ENCODE assay signal across 16 mouse cellular contexts in the genomic region with DNA sequence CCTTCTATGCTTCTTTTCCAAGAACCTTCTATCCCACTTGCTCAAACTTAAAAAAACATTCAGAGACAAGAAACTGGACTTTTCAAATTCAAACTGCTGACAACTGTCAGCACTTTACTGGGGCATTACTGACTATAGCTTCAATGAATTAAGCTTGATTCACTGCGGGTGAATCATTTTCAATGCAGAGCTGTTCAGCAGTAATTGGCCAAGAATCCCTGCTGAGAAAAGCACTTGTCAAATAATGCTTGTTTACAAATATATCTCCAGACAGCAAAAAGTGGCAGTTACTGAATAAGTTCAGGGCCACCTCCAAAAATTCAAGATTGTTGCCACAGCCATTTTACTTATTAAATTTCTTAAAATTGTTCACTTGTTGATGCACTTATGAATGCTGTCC. TPM values are rescaled to one million over a fixed set of nuclear protein-coding genes. Genes with fewer than 3 reads are reported as not detected.
DNase-seq lines count a peak whose midpoint lies in the region; ATAC-seq lines count a peak whose summit lies in the region.
"Had no signal": no experiment of that assay in that cellular context is flagged by ENCODE, and none has a peak within 500 bp of the region (broad histone marks: within the 10 kb centered on the region; RNA-seq: fewer than 3 reads in every experiment).

No protein-coding gene starts in this region.

- WGBS in embryonic facial prominence, embryonic 14.5 days = 48% methylated on average over 1 of the region's 1 CpGs
- 39% methylated on average over 1 of the region's 1 CpGs for WGBS in embryonic facial prominence, embryonic 10.5 days
- 2% methylated on average over 1 of the region's 1 CpGs for WGBS in neural tube, embryonic 13.5 days
- WGBS in kidney, embryonic 15.5 days = 24% methylated on average over 1 of the region's 1 CpGs

- no peak for ATAC-seq in embryonic facial prominence, embryonic 14.5 days (ENCODE audit: low read depth)
- ATAC-seq in neural tube, embryonic 13.5 days (ENCODE audit: low read depth) = no peak
- no peak for ATAC-seq in kidney, embryonic 15.5 days (replicated peaks; ENCODE audit: low FRiP score)
- ATAC-seq: inflammation-experienced regulatory T-cells, adult 6 months; Patski had no signal

- peak; percentile 13 for DNase-seq in embryonic facial prominence, embryonic 14.5 days (ENCODE audit: low spot score)
- DNase-seq in embryonic facial prominence, embryonic 10.5 days (ENCODE audit: low spot score) = no peak
- peak; percentile 22 for DNase-seq in embryo, embryonic 10.5 days (ENCODE audit: low spot score)
- peak; percentile 9 for DNase-seq in mesoderm, embryonic 11.5 days (ENCODE audit: low read depth, low spot score)
- DNase-seq in thymus, postnatal 0 days (ENCODE audit: low spot score) = no peak
- DNase-seq in right cerebral cortex, postnatal 25 days = no peak
- DNase-seq: cerebellum, adult 8-10 months; kidney, postnatal 10 days; lung, postnatal 10 days; thymus, adult 2 months had no signal

- H3K9me3 ChIP-seq in embryonic facial prominence, embryonic 14.5 days (ENCODE audit: control insufficient read depth, low read length) = no peaks in the 10 kb centered on the region
- no peaks in the 10 kb centered on the region for H3K9me3 ChIP-seq in embryonic facial prominence, embryonic 10.5 days
- no peaks in the 10 kb centered on the region for H3K9me3 ChIP-seq in neural tube, embryonic 13.5 days
- H3K9me3 ChIP-seq in kidney, embryonic 15.5 days (replicated peaks) = no peaks in the 10 kb centered on the region
- H3K9me3 ChIP-seq: embryonic facial prominence, embryonic 12.5 days had no signal

- H3K27me3 ChIP-seq in embryonic facial prominence, embryonic 14.5 days (replicated peaks; ENCODE audit: control insufficient read depth, insufficient read depth, low read length) = peaks cover 22% of the 10 kb centered on the region
- peaks cover 33% of the 10 kb centered on the region for H3K27me3 ChIP-seq in embryonic facial prominence, embryonic 10.5 days (replicated peaks; ENCODE audit: low read depth, poor library complexity, severe bottlenecking)
- peaks cover 48% of the 10 kb centered on the region for H3K27me3 ChIP-seq in neural tube, embryonic 13.5 days
- H3K27me3 ChIP-seq in kidney, embryonic 15.5 days = peaks cover 35% of the 10 kb centered on the region

- no peak overlapping the region for H3K27ac ChIP-seq in embryonic facial prominence, embryonic 14.5 days (replicated peaks; ENCODE audit: low read depth, low read length)
- no peak overlapping the region for H3K27ac ChIP-seq in embryonic facial prominence, embryonic 10.5 days (replicated peaks)
- H3K27ac ChIP-seq in neural tube, embryonic 13.5 days (replicated peaks) = no peak overlapping the region
- no peak overlapping the region for H3K27ac ChIP-seq in kidney, embryonic 15.5 days
- H3K27ac ChIP-seq: embryonic facial prominence, embryonic 12.5 days; liver, embryonic 14.5 days had no signal

- no peak overlapping the region for H3K4me3 ChIP-seq in embryonic facial prominence, embryonic 14.5 days (ENCODE audit: low read depth, low read length)
- H3K4me3 ChIP-seq in embryonic facial prominence, embryonic 10.5 days = no peak overlapping the region
- peak overlapping the region; percentile 21 for H3K4me3 ChIP-seq in neural tube, embryonic 13.5 days
- no peak overlapping the region for H3K4me3 ChIP-seq in kidney, embryonic 15.5 days (replicated peaks)
- H3K4me3 ChIP-seq: embryonic facial prominence, embryonic 12.5 days had no signal

- H3K4me1 ChIP-seq in embryonic facial prominence, embryonic 14.5 days (ENCODE audit: control insufficient read depth, insufficient read depth, low read length) = no peaks in the 10 kb centered on the region; the same call in 1 of the 2 replicates
- H3K4me1 ChIP-seq in embryonic facial prominence, embryonic 10.5 days = peaks cover 19% of the 10 kb centered on the region
- peaks cover 35% of the 10 kb centered on the region for H3K4me1 ChIP-seq in neural tube, embryonic 13.5 days (replicated peaks)
- peaks cover 15% of the 10 kb centered on the region for H3K4me1 ChIP-seq in kidney, embryonic 15.5 days

- H3K36me3 ChIP-seq in embryonic facial prominence, embryonic 14.5 days (ENCODE audit: control insufficient read depth, insufficient read depth, low read length) = no peaks in the 10 kb centered on the region
- no peaks in the 10 kb centered on the region for H3K36me3 ChIP-seq in embryonic facial prominence, embryonic 10.5 days (replicated peaks)
- no peaks in the 10 kb centered on the region for H3K36me3 ChIP-seq in neural tube, embryonic 13.5 days
- H3K36me3 ChIP-seq in kidney, embryonic 15.5 days = no peaks in the 10 kb centered on the region
- H3K36me3 ChIP-seq: embryonic facial prominence, embryonic 12.5 days had no signal

- no peak overlapping the region for H3K9ac ChIP-seq in embryonic facial prominence, embryonic 14.5 days (ENCODE audit: low read depth, low read length)
- no peak overlapping the region for H3K9ac ChIP-seq in neural tube, embryonic 13.5 days
- H3K9ac ChIP-seq in kidney, embryonic 15.5 days = no peak overlapping the region
- H3K9ac ChIP-seq: embryonic facial prominence, embryonic 12.5 days; liver, embryonic 14.5 days had no signal

- H3K4me2 ChIP-seq in embryonic facial prominence, embryonic 14.5 days (ENCODE audit: low read depth, low read length) = no peak overlapping the region
- peak overlapping the region; percentile 44 for H3K4me2 ChIP-seq in neural tube, embryonic 13.5 days
- H3K4me2 ChIP-seq in kidney, embryonic 15.5 days = no peak overlapping the region
- H3K4me2 ChIP-seq: embryonic facial prominence, embryonic 12.5 days had no signal

RNA-seq across cellular contexts. Expression of gene Epha5, which starts 4.2 kb away (rescaled TPM):
- polyA plus RNA-seq in embryonic facial prominence, embryonic 14.5 days (2014; fragmentation: Nextera tagmentation; extraction: Ambion mirVana) = 5.3 and 7.7 TPM in 2 replicates
- polyA plus RNA-seq in embryonic facial prominence, embryonic 10.5 days (2016; fragmentation: Nextera tagmentation; extraction: Ambion mirVana) = 4.3 TPM in 2 replicates
- polyA plus RNA-seq in neural tube, embryonic 13.5 days (2015; fragmentation: Nextera tagmentation; extraction: Ambion mirVana) = 42.5 and 43.3 TPM in 2 replicates
- 0.17 and 0.39 TPM in 2 replicates for polyA plus RNA-seq in thymus, postnatal 0 days (2015; fragmentation: Nextera tagmentation; extraction: Ambion mirVana)
- 0.64 and 1.1 TPM in 2 replicates for polyA plus RNA-seq in kidney, embryonic 15.5 days (2015; fragmentation: Nextera tagmentation; extraction: Ambion mirVana)
- polyA plus RNA-seq: inflammation-experienced regulatory T-cells, adult 6 months; Patski; thymus, adult 2 months had no signal

Comparison
In these comparisons a context has a peak if more than half of its experiments do, and no peak if none do; other contexts are left out.
1. DNase-seq: peak in embryonic facial prominence, embryonic 14.5 days (single experiment), embryo, embryonic 10.5 days (single experiment) and mesoderm, embryonic 11.5 days (single experiment); none in embryonic facial prominence, embryonic 10.5 days (single experiment), thymus, postnatal 0 days (single experiment) and right cerebral cortex, postnatal 25 days (single experiment).